Comparison of ENCODE assay signal across 8 mouse cellular contexts in genomic region chr8:93569311-93570185, GRCm38 (mm10). TPM values are rescaled to one million over a fixed set of nuclear protein-coding genes. Genes with fewer than 3 reads are reported as not detected.
DNase-seq lines count a peak whose midpoint lies in the region; ATAC-seq and TF ChIP-seq lines count a peak whose summit lies in the region.

No protein-coding gene starts in this region.

- peak overlapping the region; percentile 22; the same call in 1 of the 2 replicates for H3K9ac ChIP-seq in forebrain, embryonic 14.5 days (ENCODE audit: low read length)
- H3K9ac ChIP-seq in heart, embryonic 16.5 days (ENCODE audit: low read length) = peak overlapping the region; percentile 26
- H3K9ac ChIP-seq in midbrain, postnatal 0 days (replicated peaks; ENCODE audit: low read length, poor library complexity, severe bottlenecking) = no peak overlapping the region

- 22% methylated on average over 13 of the region's 13 CpGs for WGBS in forebrain, embryonic 14.5 days
- 23% methylated on average over 13 of the region's 13 CpGs for WGBS in heart, embryonic 16.5 days
- 22% methylated on average over 13 of the region's 13 CpGs for WGBS in midbrain, postnatal 0 days

- peak overlapping the region; percentile 94 for H3K27ac ChIP-seq in forebrain, embryonic 14.5 days (ENCODE audit: low read depth, low read length)
- peak overlapping the region; percentile 97 for H3K27ac ChIP-seq in heart, embryonic 16.5 days (ENCODE audit: low read length)
- H3K27ac ChIP-seq in left cerebral cortex, adult 2 months = peak overlapping the region; percentile 95
- peak overlapping the region; percentile 83 for H3K27ac ChIP-seq in midbrain, postnatal 0 days (ENCODE audit: low read depth, low read length)

- H3K4me3 ChIP-seq in forebrain, embryonic 14.5 days (ENCODE audit: low read depth, low read length) = no peak overlapping the region
- no peak overlapping the region for H3K4me3 ChIP-seq in heart, embryonic 16.5 days (ENCODE audit: low read length)
- H3K4me3 ChIP-seq in left cerebral cortex, adult 2 months = no peak overlapping the region
- H3K4me3 ChIP-seq in midbrain, postnatal 0 days (ENCODE audit: low read depth, low read length) = no peak overlapping the region

- intact Hi-C loops in left cerebral cortex, adult 2 months (cut with DNase I) = loop anchor here (1.0 to 5.0 kb wide), 2 partner anchors 241 to 363 kb away; no protein-coding TSS in a partner anchor

- H3K36me3 ChIP-seq in forebrain, embryonic 14.5 days (ENCODE audit: control insufficient read depth, insufficient read depth, low read length) = no peaks in the 10 kb centered on the region
- no peaks in the 10 kb centered on the region for H3K36me3 ChIP-seq in heart, embryonic 16.5 days (ENCODE audit: control insufficient read depth, insufficient read depth)
- no peaks in the 10 kb centered on the region for H3K36me3 ChIP-seq in midbrain, postnatal 0 days (ENCODE audit: insufficient read depth, low read length)

- no peaks in the 10 kb centered on the region for H3K27me3 ChIP-seq in forebrain, embryonic 14.5 days (replicated peaks; ENCODE audit: control insufficient read depth, insufficient read depth, low read length)
- H3K27me3 ChIP-seq in heart, embryonic 16.5 days (ENCODE audit: control insufficient read depth, insufficient read depth, low read length) = no peaks in the 10 kb centered on the region
- H3K27me3 ChIP-seq in midbrain, postnatal 0 days (ENCODE audit: insufficient read depth, low read length) = no peaks in the 10 kb centered on the region

- peaks cover 5% of the 10 kb centered on the region; the same call in 1 of the 2 replicates for H3K9me3 ChIP-seq in forebrain, embryonic 14.5 days (replicated peaks; ENCODE audit: control insufficient read depth, low read length)
- H3K9me3 ChIP-seq in heart, embryonic 16.5 days (replicated peaks; ENCODE audit: control insufficient read depth, low read length) = peaks cover 9% of the 10 kb centered on the region
- no peaks in the 10 kb centered on the region for H3K9me3 ChIP-seq in midbrain, postnatal 0 days (ENCODE audit: low read length)

- peaks cover 52% of the 10 kb centered on the region for H3K4me1 ChIP-seq in forebrain, embryonic 14.5 days (ENCODE audit: control insufficient read depth, insufficient read depth, low read length)
- H3K4me1 ChIP-seq in heart, embryonic 16.5 days (ENCODE audit: control insufficient read depth, insufficient read depth, low read length) = peaks cover 26% of the 10 kb centered on the region
- H3K4me1 ChIP-seq in midbrain, postnatal 0 days (ENCODE audit: insufficient read depth, low read length) = peaks cover 32% of the 10 kb centered on the region

- peak; percentile 31 for DNase-seq in testis, postnatal 10 days (ENCODE audit: low spot score)
- DNase-seq in testis, postnatal 14 days (ENCODE audit: low spot score) = no peak
- DNase-seq in forebrain, embryonic 14.5 days (ENCODE audit: low spot score) = peak; percentile 96
- peak; percentile 75 to 79 for DNase-seq in left cerebral cortex, adult 2 months (ENCODE audit: extremely low spot score in 1 of 2, low spot score in 2 of 2)
- DNase-seq in midbrain, postnatal 0 days (ENCODE audit: low spot score) = peak; percentile 95
- no peak for DNase-seq in liver

- H3K4me2 ChIP-seq in forebrain, embryonic 14.5 days (ENCODE audit: low read length) = peak overlapping the region; percentile 26; the same call in 1 of the 2 replicates
- H3K4me2 ChIP-seq in heart, embryonic 16.5 days (ENCODE audit: low read depth, low read length) = peak overlapping the region; percentile 48
- H3K4me2 ChIP-seq in midbrain, postnatal 0 days (ENCODE audit: low read depth, low read length, poor library complexity, severe bottlenecking) = peak overlapping the region; percentile 30

- ATAC-seq in forebrain, embryonic 14.5 days = peak; percentile 86
- ATAC-seq in heart, embryonic 16.5 days (replicated peaks; ENCODE audit: extremely low read depth, insufficient read depth, low FRiP score) = peak; percentile 96
- ATAC-seq in midbrain, postnatal 0 days (ENCODE audit: low FRiP score) = peak; percentile 89
- no peak for ATAC-seq in CD4-positive, CD25-positive, alpha-beta regulatory T cell, adult 4 months

- TF ChIP-seq CTCF in left cerebral cortex, adult 2 months (IDR thresholded peaks at IDR 0.05) = no peak
- no peak; the same call in 1 of the 2 replicates for TF ChIP-seq CTCF in midbrain, postnatal 0 days (IDR thresholded peaks at IDR 0.05)

RNA-seq across cellular contexts. Expression of gene Ces5a, which starts 33.9 kb away (rescaled TPM):
- polyA plus RNA-seq in forebrain, embryonic 14.5 days (2014; fragmentation: Nextera tagmentation; extraction: Ambion mirVana) = 0.38 and 0.63 TPM in 2 replicates
- 0.24 and 0.28 TPM in 2 replicates for polyA plus RNA-seq in heart, embryonic 16.5 days (2015; fragmentation: Nextera tagmentation; extraction: Ambion mirVana)
- total RNA-seq in left cerebral cortex, adult 2 months (2021) = 1 to 10 TPM in 1 of 2 experiments, under 1 TPM in 1; 0.45 to 1.8 TPM
- 0.61 and 0.77 TPM in 2 replicates for total RNA-seq in midbrain, postnatal 0 days (2014; rRNA removed)
- polyA plus RNA-seq in midbrain, postnatal 0 days (2015; fragmentation: Nextera tagmentation; extraction: Ambion mirVana) = 0.38 and 0.59 TPM in 2 replicates
- not detected for polyA plus RNA-seq in CD4-positive, CD25-positive, alpha-beta regulatory T cell, adult 4 months (2017; shearing (Covaris generic))

Comparison
In these comparisons a context has a peak if more than half of its experiments do, and no peak if none do; other contexts are left out.
1. DNase-seq: peak in testis, postnatal 10 days (single experiment), forebrain, embryonic 14.5 days (single experiment), left cerebral cortex, adult 2 months (2 of 2) and midbrain, postnatal 0 days (single experiment); none in testis, postnatal 14 days (single experiment) and liver (single experiment).
2. Peak in every context shown above with its lines, with median percentiles within 50 percentile points of each other: H3K27ac ChIP-seq and H3K4me2 ChIP-seq.